Mouse (Mus musculus): ENCODE results near the gene Mbnl1.

The Mbnl1 gene

DNA sequence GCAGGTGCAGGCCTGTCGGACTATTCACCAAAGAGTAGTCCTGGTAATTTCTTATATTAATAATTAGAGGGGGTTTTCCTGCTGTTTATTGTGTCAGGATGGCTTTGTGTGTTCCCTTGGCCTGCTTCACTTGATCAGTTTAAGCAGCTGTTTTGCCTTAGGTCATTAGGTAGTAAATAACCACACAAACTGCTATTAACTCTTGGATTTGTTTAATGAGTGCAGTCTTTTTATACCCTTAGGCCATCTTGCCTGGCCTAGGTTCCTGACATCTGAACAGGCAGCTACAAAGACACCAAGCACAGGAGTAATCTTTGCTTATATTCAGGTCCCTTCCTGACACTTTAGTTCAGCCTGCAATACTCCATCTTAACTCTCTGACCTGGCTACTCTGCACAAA lies 110.0 kb downstream of the Mbnl1 start:
- in situ Hi-C loops (cut with MboI; ENCODE audit: low pct_unique_long_range_greater_than_20kb in 1 of 2, low sequenced_read_pairs in 2 of 2, unreplicated experiment in 1 of 2), result no loop called here

GRCm38 (mm10) chr3:60584704-60585103 lies 112.1 kb downstream of the Mbnl1 start:
- in situ Hi-C loops (cut with MboI; ENCODE audit: low pct_unique_long_range_greater_than_20kb in 1 of 2, low sequenced_read_pairs in 2 of 2, unreplicated experiment in 1 of 2), result no loop called here

DNA sequence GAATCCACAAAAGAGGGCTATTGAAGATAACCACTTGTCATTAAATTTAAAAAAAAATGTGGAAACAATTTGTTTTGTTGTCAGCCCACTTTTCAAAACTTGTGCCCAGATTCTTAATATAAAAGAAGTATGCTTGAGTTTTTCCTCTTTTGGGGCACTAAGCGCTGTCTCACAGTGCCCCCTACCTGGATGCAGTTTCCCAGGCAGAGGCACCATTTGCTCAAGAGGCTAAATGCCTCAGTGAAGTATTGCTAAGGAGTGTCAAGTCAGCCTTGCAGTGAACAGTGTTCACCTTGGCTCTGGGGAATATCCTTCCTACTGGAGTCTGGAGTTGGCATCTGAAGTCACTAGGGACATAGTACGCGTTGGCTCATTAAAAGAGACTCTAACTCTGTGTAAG lies 113.4 kb downstream of the Mbnl1 start:
- in situ Hi-C loops (cut with MboI; ENCODE audit: low pct_unique_long_range_greater_than_20kb in 1 of 2, low sequenced_read_pairs in 2 of 2, unreplicated experiment in 1 of 2), result no loop called here

- in situ Hi-C loops (cut with MboI; ENCODE audit: low pct_unique_long_range_greater_than_20kb in 1 of 2, low sequenced_read_pairs in 2 of 2, unreplicated experiment in 1 of 2), result no loop called here
Observed at GRCm38 (mm10) chr3:60587149-60587548, 114.5 kb downstream of the Mbnl1 start.

GRCm38 (mm10) chr3:60589361-60589760 lies 116.7 kb downstream of the Mbnl1 start:
- in situ Hi-C loops (cut with MboI; ENCODE audit: low pct_unique_long_range_greater_than_20kb in 1 of 2, low sequenced_read_pairs in 2 of 2, unreplicated experiment in 1 of 2), result no loop called here

DNA sequence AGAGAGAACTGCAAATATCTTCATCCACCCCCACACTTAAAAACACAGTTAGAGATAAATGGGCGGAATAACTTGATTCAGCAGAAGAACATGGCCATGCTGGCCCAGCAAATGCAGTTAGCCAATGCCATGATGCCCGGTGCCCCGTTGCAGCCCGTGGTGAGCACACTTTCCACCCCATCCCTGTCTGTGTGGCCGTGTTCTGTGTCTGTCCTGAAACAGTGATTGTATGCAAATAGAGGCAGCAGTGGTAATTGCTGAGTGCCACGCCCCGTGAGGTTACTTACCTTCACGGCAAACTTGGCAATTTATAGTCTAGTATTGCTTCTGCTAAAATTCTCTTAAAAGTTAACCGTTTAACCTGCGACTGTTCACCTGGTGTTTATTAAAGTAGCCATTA lies 123.0 kb downstream of the Mbnl1 start:
- in situ Hi-C loops (cut with MboI; ENCODE audit: low pct_unique_long_range_greater_than_20kb in 1 of 2, low sequenced_read_pairs in 2 of 2, unreplicated experiment in 1 of 2), result no loop called here

- in situ Hi-C loops (cut with MboI; ENCODE audit: low pct_unique_long_range_greater_than_20kb in 1 of 2, low sequenced_read_pairs in 2 of 2, unreplicated experiment in 1 of 2), result no loop called here
Observed at GRCm38 (mm10) chr3:60596985-60597384, 124.4 kb downstream of the Mbnl1 start.

- in situ Hi-C loops (cut with MboI; ENCODE audit: low pct_unique_long_range_greater_than_20kb in 1 of 2, low sequenced_read_pairs in 2 of 2, unreplicated experiment in 1 of 2), result no loop called here
Observed at GRCm38 (mm10) chr3:60601686-60602085, 129.1 kb downstream of the Mbnl1 start.

DNA sequence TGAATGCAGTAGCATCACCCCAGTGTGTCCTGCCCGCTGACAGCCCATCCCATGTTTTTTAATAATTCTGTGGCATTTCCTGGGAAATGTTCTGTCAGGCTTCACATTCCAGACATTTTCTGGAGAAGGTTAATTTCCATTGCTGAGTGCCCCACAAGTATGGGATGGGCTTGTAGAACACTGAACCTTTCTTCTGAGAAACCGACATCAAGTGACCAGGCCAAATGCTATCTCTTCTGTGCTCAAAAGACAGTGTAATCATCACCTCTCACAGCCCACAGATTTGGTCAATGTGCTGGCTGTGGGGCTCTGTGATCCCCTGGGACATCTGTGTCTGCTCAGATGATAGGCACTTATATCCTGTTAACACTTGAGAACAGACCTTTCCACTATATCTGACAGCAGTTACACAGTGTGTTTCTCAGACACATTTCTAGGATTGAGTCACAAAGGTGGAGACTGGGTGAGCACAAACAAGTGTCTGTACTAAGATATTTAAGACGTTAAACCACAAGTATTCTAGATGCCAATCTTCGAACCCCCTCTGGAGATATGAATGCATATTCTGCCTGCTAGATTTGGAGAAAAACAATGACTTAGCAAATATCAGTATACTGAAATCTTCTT lies 130.4 kb downstream of the Mbnl1 start:
- in situ Hi-C loops (cut with MboI; ENCODE audit: low pct_unique_long_range_greater_than_20kb in 1 of 2, low sequenced_read_pairs in 2 of 2, unreplicated experiment in 1 of 2), result no loop called here

GRCm38 (mm10) chr3:60603637-60604036 lies 131.0 kb downstream of the Mbnl1 start:
- in situ Hi-C loops (cut with MboI; ENCODE audit: low pct_unique_long_range_greater_than_20kb in 1 of 2, low sequenced_read_pairs in 2 of 2, unreplicated experiment in 1 of 2), result no loop called here

GRCm38 (mm10) chr3:60604205-60604604 lies 131.6 kb downstream of the Mbnl1 start:
- in situ Hi-C loops (cut with MboI; ENCODE audit: low pct_unique_long_range_greater_than_20kb in 1 of 2, low sequenced_read_pairs in 2 of 2, unreplicated experiment in 1 of 2), result no loop called here

DNA sequence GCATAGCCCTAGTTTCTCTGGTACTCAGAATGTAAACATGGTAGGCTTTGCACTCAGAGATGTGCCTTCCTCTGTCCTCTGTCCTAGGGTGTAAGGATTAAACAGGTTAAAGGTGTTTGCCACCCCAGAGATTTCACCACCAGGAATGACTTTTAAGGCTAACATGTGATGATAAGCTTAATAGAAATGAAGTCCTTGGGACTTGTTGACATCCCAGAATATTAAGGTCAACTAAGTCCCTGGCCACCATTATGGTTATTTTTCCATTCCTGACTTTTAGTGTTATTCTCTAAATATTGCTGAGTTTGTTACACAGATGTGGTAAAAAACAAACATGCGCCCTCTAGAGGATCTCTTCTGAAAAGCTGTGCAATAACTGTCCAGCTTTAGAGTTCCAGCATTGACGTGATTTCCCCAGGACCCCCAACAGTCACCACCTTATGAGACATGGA lies 136.3 kb downstream of the Mbnl1 start:
- in situ Hi-C loops (cut with MboI; ENCODE audit: low pct_unique_long_range_greater_than_20kb in 1 of 2, low sequenced_read_pairs in 2 of 2, unreplicated experiment in 1 of 2), result no loop called here

DNA sequence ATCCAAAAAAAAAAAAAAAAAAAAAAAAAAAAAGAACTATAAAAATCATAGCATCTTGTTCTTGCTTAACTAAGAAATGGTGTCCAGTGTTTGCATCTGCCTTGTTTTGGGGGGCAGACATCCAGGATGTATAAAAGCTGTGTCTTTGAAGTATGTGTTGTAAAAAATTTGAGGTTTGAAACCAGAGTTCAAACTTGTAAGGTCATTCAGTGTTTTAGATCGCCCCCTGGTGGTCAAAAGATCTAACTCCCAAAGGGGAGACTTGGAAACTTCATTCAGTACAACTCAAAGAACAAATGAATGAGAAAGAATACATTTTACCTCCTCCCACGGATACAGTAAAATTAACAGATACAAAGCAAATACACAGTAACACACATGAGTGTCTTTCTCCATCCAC lies 139.2 kb downstream of the Mbnl1 start:
- in situ Hi-C loops (cut with MboI; ENCODE audit: low pct_unique_long_range_greater_than_20kb in 1 of 2, low sequenced_read_pairs in 2 of 2, unreplicated experiment in 1 of 2), result no loop called here

DNA sequence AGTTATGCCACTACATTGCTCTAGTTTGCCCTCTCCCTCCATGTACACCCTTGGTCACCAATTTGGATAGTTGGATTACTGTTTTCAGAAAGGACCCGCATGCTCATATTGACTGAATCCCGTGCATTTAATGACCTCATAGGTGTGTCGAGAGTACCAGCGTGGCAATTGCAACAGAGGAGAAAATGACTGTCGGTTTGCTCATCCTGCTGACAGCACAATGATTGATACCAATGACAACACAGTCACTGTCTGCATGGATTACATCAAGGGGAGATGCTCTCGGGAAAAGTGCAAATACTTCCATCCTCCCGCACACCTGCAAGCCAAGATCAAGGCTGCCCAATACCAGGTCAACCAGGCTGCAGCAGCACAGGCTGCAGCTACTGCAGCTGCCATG lies 140.5 kb downstream of the Mbnl1 start:
- in situ Hi-C loops (cut with MboI; ENCODE audit: low pct_unique_long_range_greater_than_20kb in 1 of 2, low sequenced_read_pairs in 2 of 2, unreplicated experiment in 1 of 2), result no loop called here

DNA sequence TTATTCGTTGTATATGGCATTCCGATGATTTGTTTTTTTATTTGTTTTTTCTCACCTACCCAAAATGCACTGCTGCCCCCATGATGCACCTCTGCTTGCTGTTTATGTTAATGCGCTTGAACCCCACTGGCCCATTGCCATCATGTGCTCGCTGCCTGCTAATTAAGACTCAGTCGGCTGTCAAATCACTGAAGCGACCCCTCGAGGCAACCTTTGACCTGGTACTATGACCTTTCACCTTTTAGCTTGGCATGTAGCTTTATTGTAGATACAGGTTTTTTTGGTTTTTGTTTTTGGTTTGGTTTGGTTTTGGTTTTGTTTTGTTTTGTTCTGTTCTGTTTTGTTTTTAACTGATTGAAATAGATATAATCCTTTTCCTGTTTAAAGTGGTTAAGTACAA lies 141.9 kb downstream of the Mbnl1 start:
- in situ Hi-C loops (cut with MboI; ENCODE audit: low pct_unique_long_range_greater_than_20kb in 1 of 2, low sequenced_read_pairs in 2 of 2, unreplicated experiment in 1 of 2), result no loop called here

- in situ Hi-C loops (cut with MboI; ENCODE audit: low pct_unique_long_range_greater_than_20kb in 1 of 2, low sequenced_read_pairs in 2 of 2, unreplicated experiment in 1 of 2), result no loop called here
Observed at GRCm38 (mm10) chr3:60615057-60615606, 142.5 kb downstream of the Mbnl1 start.

- in situ Hi-C loops (cut with MboI; ENCODE audit: low pct_unique_long_range_greater_than_20kb in 1 of 2, low sequenced_read_pairs in 2 of 2, unreplicated experiment in 1 of 2), result no loop called here
Observed at GRCm38 (mm10) chr3:60615615-60616014, 143.0 kb downstream of the Mbnl1 start.

DNA sequence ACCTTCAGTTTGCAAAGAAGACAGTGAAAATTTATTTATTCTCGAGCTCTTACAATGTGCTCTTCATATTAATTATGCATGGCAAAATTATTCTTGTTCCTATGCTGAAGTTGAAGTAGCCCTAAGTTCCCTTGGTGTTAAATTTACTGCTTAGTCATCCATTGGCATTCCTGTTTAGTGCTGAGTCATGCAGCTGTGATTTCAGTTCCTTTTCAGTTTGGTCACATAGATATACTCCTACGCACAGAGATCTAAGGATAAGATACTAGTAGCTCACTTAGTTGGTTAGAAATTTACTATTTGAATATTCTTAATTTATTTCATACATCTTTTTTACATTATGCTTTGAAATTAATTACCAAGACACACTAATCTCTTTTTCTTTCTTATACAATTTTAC lies 143.5 kb downstream of the Mbnl1 start:
- in situ Hi-C loops (cut with MboI; ENCODE audit: low pct_unique_long_range_greater_than_20kb in 1 of 2, low sequenced_read_pairs in 2 of 2, unreplicated experiment in 1 of 2), result no loop called here

- in situ Hi-C loops (cut with MboI; ENCODE audit: low pct_unique_long_range_greater_than_20kb in 1 of 2, low sequenced_read_pairs in 2 of 2, unreplicated experiment in 1 of 2), result no loop called here
Observed at GRCm38 (mm10) chr3:60617643-60618042, 145.0 kb downstream of the Mbnl1 start.

- in situ Hi-C loops (cut with MboI; ENCODE audit: low pct_unique_long_range_greater_than_20kb in 1 of 2, low sequenced_read_pairs in 2 of 2, unreplicated experiment in 1 of 2), result no loop called here
Observed at GRCm38 (mm10) chr3:60620236-60620635, 147.6 kb downstream of the Mbnl1 start.

DNA sequence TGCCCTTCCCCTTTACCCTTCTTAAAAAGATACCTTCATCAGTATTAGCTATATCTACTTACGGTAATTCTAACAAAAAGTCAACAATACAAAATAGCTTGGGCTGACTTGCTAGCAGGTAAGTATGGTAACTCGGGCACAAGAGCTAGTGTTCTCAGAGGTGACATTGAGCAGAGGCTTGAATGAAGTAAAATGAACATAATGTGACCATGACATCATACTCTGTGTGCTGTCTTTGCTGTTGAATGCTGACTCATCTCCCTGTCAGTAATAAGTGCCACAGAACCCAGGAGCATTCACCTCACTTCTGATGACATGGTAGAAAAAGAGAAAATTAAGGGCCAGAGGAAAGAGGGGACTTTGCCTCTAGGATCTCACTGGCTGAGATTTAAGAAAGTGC lies 158.6 kb downstream of the Mbnl1 start:
- in situ Hi-C loops (cut with MboI; ENCODE audit: low pct_unique_long_range_greater_than_20kb in 1 of 2, low sequenced_read_pairs in 2 of 2, unreplicated experiment in 1 of 2), result no loop called here

All from mouse embryonic stem cell (cell line).